Mouse (Mus musculus): ENCODE results near the gene Igfbp3. TPM values are rescaled to one million over a fixed set of nuclear protein-coding genes. Genes with fewer than 3 reads are reported as not detected.

Gene Igfbp3
- polyA plus RNA-seq, 1 experiment from 2014 or later, result 14.2 TPM

Other genes starting within 250 kb of the Igfbp3 start
- 1.1 and 1.3 TPM in 2 replicates for gene Adcy1, start 150.4 kb downstream of the Igfbp3 start, polyA plus RNA-seq (2016; fragmentation: Nextera tagmentation; extraction: Ambion mirVana)
- not detected in 2 replicates for gene Gm11985, start 25.4 kb downstream of the Igfbp3 start, polyA plus RNA-seq (2016; fragmentation: Nextera tagmentation; extraction: Ambion mirVana)
- gene Igfbp1, start 16.1 kb downstream of the Igfbp3 start, polyA plus RNA-seq (2016; fragmentation: Nextera tagmentation; extraction: Ambion mirVana), result not detected in 2 replicates